Mouse (Mus musculus) cerebellum, adult 11-12 months (tissue): Measurements from ENCODE around the gene Tdrd3.

Experiments used
- DNase-seq: peaks from one replicate; pipeline ENCODE4 v3.0.0; 2022

The Tdrd3 gene

GRCm38 (mm10) chr14:87415808-87416721 lies at the start of gene Tdrd3:
Gene Tdrd3, plus strand, starts transcription at chr14:87416639.
- peak; percentile 96 for DNase-seq

DNA sequence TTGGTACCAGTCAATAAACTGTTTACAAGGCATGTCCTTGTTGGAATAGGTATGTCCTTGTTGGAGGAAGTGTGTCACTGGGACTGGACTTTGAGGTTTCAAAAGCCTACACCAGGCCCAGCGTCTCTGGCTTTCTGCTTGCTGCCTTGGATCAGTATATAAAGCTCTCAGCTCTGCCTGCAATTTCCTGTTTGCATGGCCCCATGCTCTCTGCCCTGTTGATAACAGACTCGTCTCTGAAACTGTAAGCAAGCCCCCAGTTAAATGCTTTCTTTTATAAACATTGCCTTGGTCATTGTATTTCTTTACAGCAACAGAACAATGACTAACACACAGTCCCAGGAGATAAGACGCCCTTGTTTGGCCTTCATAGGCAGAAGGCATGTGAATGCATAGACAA lies 49.3 kb upstream of the Tdrd3 start:
- DNase-seq, result no peak

GRCm38 (mm10) chr14:87383041-87383440 lies 33.4 kb upstream of the Tdrd3 start:
- no peak for DNase-seq

- no peak for DNase-seq
These were observed 31.9 kb upstream of the Tdrd3 start for GRCm38 (mm10) chr14:87384288-87385268.

DNA sequence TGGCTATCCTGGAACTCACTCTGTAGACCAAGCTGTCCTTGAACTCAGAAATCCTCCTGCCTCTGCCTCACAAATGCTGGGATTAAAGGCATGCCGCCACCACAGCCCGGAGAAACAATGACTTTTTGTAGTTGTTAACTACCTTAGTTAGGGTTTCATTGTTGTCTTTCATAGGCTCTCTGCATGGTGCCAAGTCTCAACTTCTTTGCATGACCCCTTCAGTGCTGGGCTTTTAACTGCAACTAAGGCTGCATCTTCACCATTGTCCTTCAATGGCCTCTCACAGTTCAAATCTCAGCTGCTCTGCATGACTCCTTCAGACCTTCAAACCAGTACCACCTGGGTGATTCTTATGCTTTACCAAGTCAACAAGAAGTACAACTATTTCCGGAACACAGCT lies 23.3 kb upstream of the Tdrd3 start:
- no peak for DNase-seq

- DNase-seq, result no peak
These were observed 19.8 kb upstream of the Tdrd3 start for GRCm38 (mm10) chr14:87396643-87397042.

DNA sequence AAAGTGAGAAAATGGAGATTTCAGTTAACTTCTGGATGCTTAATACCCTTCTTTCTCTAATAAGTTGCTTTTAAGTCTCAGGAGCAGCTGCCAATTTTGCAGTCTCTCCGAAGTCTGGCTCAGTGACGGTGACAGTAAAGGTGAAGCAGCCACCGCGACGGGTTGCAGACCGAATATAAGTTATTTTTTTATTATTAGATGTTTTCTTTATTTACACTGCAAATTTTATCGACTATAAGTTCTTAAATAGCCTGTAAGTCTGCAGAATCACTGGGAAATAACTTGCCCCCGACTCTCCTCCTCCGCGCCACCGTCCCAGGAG lies 992 bp upstream of the Tdrd3 start:
- no peak for DNase-seq

- peak; percentile 65 for DNase-seq
These were observed 584 bp downstream of the Tdrd3 start for GRCm38 (mm10) chr14:87416755-87417690.

DNA sequence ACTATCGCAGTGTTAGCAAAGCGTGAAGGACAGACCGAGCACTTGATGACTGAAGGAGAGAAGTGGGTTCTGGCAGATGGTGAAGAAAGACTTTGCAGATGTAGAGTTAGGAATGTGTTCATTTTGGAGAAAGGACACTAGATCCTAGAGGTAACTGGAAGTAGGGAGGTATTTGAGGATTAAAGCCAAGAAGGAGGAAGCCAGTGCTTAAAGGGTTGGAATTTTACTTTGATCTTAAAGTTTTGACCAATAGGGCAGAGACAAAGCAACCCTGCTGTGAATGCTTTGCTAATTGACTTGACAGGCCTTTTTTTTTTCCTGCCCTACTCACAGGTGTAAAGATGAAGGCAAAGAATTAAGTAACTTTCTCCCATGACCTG lies 1.2 kb downstream of the Tdrd3 start:
- DNase-seq, result no peak

GRCm38 (mm10) chr14:87419740-87420139 lies 3.3 kb downstream of the Tdrd3 start:
- no peak for DNase-seq

DNA sequence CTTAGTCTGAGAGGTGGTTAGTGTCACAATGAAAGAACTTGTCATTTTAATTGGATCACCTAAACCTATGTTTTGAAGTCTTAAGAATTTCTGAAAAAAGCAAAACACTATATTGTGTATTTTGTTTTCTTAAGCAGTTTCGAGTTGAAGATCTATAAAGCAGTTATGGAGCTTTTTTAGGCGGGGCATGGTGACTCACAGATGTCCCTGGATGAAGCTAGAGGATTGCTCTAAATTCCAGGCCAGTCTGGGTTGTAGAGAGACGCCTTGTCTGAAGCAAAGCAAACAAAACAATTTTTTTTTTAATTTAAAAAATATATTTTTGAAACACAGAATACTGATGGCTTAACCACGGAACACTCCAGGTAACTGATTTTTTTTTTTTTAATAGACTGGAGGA lies 4.1 kb downstream of the Tdrd3 start:
- DNase-seq, result no peak

DNA sequence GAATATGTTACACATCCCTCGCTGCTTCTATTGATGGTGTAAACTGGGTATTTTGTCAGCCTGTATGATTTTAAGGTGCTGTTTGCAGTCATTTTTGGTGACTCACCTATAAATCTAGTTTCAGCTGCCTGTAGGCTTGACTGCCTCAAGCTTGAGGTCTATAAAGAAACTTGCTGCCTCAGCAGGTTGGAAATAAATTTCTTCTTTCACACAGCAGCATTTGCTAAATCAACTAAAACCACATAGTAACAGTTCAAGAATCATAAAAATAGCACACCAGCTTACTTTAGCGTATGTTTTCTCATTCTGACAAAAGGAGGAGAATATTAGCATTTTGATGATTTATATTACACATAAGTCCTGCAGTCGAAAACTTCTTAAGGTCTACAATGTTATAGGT lies 6.0 kb downstream of the Tdrd3 start:
- no peak for DNase-seq

DNA sequence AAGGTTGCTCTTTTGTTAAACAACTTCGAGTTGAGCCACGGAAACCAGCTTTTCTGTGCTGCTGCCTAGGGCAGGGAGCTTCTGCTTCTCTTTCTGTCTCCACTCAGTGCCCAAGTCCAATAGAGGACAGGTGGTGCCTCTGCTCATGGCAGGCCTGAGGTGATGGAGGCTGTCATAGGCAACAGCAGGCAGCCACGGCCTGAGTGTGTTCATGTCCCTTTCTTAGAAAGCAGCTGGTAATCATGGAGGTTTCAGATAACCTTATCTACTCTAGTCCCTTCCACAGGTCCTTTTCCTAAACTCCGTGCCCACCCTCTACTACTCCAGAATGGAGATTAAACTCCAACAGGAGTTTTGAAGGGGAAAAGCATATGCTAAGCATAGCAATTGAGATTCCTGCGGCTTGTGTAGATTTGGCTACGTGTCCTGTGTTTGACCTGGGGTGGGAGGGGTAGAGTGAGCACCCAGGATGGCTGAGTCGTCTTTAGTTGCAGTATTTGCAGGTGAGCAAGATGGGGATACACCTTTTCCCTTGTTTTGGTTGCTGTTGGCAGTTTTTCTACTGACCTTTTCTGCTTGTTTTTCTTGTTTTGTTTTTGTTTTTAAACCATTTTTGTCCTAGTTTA lies 10.0 kb downstream of the Tdrd3 start:
- DNase-seq, result no peak

DNA sequence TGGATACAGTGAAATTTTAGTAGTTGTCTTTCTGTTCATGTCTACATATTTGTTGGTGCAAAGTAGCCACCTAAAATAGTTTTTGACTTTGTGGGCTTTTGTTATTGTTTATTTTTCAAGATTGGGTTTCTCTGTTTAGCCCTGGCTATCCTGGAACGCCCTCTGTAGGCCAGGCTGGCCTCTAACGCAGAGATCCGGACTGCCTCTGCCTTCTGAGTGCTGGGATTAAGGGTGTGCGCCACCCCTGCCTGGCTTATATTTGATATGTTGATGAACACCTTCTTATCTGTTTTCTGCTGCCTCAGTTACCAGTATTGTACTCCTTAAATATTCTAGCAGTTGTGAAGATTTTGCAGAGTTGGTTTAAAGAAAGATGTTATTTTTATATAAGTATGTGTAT lies 10.6 kb downstream of the Tdrd3 start:
- DNase-seq, result no peak

GRCm38 (mm10) chr14:87427659-87428289 lies 11.3 kb downstream of the Tdrd3 start:
- DNase-seq, result no peak

- DNase-seq, result no peak
These were observed 17.0 kb downstream of the Tdrd3 start for GRCm38 (mm10) chr14:87433390-87433915.

- no peak for DNase-seq
These were observed 18.9 kb downstream of the Tdrd3 start for GRCm38 (mm10) chr14:87435382-87435781.

- no peak for DNase-seq
These were observed 23.3 kb downstream of the Tdrd3 start for GRCm38 (mm10) chr14:87439721-87440120.

GRCm38 (mm10) chr14:87446331-87446913 lies 30.0 kb downstream of the Tdrd3 start:
- no peak for DNase-seq

- DNase-seq, result peak; percentile 16
These were observed 35.4 kb downstream of the Tdrd3 start for GRCm38 (mm10) chr14:87451645-87452443.
